Mouse (Mus musculus): ENCODE data around the gene Akr1c14.
"Not testable (repeated sequence)": the region's sequence is repeated elsewhere in the genome, so short reads cannot be mapped to it uniquely, and the experiment has no call there.

Gene Akr1c14

DNA sequence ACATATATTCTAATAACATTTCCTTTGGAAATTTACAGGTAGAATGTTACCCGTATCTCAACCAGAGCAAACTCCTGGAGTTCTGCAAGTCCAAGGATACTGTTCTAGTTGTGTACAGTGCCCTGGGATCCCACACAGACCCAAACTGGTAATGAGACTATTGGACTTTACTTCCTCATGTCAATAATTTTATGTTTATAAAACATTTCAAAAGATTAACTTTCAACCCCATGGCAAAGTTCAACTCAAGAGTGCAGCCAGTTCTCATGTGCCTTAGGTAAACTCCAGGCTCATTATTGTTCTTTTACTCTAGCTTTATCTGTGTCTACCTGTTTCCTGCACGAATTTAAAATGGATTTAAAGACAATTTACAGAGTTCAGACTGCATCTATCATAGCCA is at the start of gene Akr1c14:
TSS of gene Akr1c14 (plus strand) at position 293 of the 400 bp plus-strand sequence.
- no peak for DNase-seq (ENCODE audit: low spot score)

DNA sequence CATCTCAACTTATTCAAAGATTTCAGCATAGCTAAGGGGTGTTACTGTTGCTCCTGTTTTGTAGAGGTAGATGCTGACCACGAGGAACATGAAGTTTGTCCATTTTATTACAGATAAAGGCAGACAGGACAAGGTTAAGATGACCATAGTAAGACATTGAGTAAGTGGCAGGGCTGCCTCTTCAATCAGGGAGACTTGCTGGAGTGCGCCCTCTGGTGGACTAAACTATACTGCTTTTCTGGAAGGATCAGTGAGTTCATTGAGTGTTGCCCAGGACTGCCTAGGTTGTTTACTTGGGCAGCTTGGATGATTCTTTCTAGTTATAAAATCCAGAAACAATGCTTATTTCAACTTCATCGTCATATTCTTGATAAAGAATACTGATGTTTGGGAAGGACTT is 47.1 kb upstream of the Akr1c14 start:
- peak; percentile 81 for DNase-seq (ENCODE audit: low spot score)

DNA sequence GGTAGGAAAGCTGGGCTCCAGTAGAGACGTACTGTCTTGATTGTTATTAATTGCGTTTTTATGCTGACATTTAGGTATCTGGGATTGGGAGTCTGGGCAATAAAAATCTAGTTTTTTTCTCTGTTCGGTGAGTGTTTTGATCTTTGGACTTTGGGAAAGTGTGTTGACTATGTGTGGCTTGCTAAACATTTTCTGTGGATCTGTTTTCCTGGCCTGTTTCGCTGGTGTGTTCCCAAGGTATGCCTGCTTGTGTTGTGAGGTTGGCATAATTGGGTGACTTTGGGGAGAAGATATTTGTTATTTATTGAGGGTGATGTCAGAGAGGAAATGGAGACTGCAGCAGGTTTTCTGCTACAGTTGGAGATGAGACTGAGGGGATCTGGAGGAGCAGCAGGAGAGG is 38.0 kb upstream of the Akr1c14 start:
- no peak for DNase-seq (ENCODE audit: low spot score)

DNA sequence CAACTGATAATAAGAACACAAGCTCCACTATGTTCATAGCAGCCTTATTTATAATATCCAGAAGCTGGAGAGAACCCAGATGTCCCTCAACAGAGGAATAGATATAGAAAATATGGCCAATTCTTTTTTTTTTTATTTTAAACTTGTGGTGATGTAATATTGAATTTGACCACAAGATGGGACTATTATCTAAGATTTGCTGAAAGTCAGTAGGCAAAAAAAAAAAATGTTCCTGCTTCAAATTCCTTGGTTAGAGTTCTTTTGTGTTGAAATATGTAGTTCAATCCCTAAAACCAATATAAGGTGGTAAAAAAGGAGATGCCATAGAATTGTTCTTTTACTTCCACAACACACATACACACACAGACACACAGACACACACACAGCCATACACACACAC is 35.0 kb upstream of the Akr1c14 start:
- DNase-seq (ENCODE audit: low spot score) = no peak

DNA sequence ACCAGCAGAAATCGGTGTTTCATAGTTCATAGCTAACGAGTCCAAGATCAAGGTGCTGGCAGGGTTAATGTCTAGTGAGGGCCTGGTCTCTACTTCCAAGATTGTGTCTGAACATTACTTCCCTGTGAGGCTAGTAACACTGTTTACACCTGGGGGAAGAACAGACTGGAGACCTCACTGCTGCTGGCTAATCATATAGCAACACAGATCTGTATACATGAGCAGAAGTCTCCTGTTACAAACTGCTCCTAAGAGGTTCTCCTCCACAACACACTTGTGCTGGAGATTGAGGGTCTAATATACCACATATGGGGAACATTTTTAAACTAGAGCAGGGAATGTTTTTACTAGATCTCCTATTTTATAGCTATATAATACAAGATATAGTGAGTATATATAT is 18.9 kb upstream of the Akr1c14 start:
- no peak for DNase-seq (ENCODE audit: low spot score)

DNA sequence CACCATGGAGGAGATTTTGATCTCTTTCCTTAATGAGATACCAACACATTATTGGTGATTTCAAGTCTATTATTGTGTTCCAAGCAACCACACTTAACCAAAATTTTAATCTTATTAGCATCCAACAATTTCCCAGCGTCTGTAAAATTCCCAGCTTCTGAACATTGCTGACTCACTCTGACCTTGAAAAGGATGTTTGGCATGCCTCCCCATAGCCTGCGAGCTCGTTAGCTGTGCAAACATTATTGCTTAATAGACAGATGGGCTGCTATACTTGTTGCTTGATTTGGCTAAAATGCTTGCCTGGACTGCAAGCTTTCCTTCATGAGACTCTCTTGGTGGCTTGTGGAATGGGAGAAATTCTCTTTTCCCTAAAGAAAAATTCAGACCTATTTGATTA is 16.3 kb upstream of the Akr1c14 start:
- peak; percentile 5 for DNase-seq (ENCODE audit: low spot score)

DNA sequence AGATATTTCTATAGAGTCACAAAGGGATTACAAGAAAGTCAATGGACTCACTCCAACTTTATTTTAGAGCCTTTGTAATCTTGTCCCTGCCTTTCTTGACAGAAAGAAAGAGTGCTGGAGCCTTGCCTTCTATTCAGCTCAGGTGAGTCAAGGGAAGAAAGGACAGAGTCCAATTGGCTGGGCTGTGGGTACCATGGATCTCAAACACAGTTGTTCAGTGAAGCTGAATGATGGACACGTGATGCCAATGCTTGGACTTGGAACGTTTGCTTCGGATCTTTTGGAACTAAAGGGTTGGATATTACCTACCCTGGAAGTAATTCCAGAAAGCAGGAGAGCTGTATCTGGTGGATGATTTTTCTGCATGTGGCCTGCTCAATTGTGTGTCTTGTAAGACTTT is 13.8 kb upstream of the Akr1c14 start:
- DNase-seq (ENCODE audit: low spot score) = no peak

DNA sequence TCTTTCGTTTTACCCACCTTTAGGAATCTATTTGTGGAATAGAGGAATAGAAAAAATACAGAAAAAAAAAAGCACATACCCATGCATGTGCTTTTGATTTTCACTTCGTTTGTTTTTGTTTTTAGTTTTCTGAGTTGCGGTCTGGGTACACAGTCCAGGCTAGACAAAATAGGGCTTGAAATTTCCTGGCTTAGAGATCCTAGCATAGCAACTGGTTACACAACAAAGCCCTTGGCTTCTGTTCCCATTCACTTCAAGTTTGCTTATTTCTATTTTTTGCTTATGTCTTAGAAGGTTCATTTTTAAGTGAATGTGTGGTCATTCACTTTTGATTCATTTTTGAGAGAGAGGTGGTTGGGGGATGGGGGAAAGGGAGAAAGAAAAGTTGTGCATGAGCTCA is 2.7 kb upstream of the Akr1c14 start:
- no peak for DNase-seq (ENCODE audit: low spot score)

DNA sequence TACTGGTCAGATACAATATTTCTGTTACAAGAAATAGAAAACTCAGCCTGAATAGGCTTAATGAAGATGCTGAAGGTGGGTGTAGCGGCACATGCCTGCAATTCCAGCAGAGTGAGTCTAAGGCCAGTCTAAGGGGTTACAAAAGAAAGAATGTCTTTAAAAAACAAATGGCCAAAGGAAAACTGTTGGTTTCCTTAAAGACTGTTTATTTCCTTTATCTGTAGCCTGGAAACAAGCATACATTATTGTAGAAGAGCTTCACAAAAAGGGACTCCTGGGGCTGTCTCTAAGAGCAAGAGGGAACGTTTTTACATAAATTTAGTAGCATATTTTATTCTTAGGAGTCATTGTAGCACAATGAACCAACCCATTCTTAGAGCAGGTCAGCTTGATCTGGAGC is 2.0 kb upstream of the Akr1c14 start:
- no peak for DNase-seq (ENCODE audit: low spot score)

DNA sequence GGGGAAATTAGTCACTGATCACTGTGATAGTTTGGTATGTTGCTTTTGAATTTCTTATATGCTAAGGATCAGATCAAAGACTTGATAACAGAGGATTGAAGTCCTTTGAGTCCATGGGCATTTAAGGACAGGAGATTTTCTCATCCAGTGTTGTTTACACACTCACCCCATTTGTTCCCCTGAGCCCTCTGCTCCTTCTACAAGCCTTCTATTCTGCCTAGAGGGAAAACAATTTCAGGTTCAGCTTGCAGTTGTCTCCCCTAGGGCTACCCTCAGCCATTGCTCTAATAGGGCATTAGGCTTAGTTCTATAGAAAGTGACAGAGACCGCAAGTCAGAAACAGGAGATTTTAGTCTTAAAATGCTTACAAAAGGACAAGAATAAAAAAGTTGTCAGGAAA is 585 bp upstream of the Akr1c14 start:
- no peak for DNase-seq (ENCODE audit: low spot score)

DNA sequence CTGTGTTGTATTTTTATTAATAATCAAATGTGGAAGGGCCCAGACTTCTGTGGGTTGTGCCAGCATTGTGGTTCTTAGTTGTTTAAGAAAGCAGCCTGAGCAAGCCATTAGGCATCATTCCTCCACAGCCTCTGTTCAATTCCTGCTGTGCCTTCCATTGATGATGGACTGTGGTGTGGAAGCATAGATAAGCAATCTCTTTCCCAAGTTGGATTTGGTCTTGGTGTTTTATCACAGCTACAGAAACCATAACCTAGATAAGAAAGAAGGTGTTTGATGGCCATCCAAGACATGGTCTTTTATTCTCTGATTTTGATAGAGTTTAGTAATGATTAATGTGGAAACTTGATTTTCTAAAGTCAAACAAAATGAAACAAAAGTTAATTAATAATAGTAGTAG is 844 bp downstream of the Akr1c14 start:
- DNase-seq (ENCODE audit: low spot score) = no peak

DNA sequence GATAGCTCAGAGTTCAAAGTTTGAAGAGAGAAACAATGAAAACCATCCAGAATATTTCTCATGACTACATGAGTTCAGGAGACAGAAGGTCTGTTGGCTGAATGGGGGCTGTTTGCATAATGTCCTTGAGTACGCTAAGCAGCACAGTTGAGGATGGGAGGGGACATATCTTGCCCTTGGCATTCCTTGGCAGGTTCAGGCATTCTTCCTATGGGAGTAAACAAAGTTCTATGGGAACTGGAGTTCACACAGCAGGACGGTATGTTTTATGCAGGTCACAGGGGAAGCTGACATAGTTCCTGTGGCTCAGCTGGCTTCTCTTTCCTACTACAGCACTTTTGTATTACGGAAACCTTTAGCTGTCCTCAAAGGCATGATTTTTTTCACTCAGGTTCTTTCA is 6.6 kb downstream of the Akr1c14 start:
- no peak for DNase-seq (ENCODE audit: low spot score)

DNA sequence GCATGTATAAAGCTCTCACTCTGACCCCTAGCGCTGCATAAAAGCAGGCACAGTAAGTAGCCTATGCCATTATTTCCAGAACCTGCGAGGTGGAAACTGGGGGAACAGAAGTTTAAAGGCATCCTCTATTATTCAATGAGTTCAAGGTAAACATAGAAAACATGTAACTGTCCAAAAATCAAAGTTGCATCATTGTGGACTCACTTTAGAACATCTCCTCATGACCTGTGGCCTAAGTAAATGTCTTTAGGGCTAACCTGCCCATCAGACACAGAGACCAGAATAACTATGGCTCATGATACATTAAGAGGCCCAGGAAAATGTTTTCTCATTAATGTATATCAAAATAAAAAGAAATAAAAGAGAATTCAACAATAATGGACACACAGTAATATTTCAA is 7.4 kb downstream of the Akr1c14 start:
- DNase-seq (ENCODE audit: low spot score) = no peak

DNA sequence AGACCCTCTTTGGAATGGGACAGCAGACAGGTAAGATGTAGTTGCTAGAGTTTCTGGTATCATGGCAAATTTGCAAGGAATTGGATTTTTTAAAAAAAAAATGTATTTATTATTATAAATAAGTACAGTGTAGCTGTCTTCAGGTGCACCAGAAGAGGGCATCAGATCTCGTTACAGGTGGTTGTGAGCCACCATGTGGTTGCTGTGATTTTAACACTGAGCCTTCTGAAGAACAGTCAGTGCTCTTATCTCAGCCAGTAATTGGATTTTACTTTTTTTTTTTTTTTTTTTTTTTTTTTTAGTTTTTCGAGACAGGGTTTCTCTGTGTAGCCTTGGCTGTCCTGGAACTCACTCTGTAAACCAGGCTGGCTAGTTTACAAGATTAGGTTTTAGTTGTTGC is 9.4 kb downstream of the Akr1c14 start:
- DNase-seq (ENCODE audit: low spot score) = not testable (repeated sequence)

DNA sequence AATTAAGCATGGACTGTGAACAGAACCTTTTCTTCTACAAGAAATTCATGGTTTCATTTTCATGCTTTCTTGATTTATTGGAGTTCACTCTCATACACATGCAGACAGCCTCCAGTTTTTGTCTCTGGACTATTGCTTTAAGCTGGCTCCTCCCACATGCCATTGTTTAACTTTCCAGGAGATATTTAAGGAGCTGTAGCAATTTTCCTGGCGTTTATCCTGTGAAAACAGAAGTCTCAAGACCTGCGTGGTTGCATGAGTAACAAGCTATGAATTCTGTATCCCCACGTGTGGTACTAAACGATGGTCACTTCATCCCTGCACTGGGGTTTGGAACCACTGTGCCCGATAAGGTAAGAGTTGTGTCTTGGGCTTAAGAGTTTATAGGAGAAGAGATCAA is 10.6 kb downstream of the Akr1c14 start:
- no peak for DNase-seq (ENCODE audit: low spot score)

DNA sequence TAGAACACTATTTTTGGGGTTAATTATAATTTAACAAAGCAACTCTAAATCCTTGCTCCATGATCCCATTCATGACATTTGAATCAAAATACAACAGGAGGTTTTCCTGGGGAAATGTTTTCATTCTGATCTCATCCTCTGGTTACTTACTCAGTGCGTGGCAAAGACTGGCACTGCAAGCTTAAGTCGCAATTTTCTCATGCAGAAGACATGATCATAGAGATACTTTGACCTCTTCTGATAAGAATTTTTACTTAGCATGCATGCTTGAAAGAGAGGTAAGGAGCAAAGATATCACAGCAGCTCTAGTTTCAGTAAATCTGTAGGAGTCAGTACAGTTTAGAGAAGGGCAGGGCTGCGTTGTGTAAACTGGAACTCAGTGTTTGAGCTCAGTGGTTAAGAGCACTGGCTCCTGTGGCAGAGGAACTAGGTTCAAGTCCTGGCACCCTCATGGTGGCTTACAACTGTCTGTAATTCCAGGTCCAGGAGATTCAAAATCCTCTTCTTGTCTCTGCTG is 11.5 kb downstream of the Akr1c14 start:
- DNase-seq (ENCODE audit: low spot score) = no peak

DNA sequence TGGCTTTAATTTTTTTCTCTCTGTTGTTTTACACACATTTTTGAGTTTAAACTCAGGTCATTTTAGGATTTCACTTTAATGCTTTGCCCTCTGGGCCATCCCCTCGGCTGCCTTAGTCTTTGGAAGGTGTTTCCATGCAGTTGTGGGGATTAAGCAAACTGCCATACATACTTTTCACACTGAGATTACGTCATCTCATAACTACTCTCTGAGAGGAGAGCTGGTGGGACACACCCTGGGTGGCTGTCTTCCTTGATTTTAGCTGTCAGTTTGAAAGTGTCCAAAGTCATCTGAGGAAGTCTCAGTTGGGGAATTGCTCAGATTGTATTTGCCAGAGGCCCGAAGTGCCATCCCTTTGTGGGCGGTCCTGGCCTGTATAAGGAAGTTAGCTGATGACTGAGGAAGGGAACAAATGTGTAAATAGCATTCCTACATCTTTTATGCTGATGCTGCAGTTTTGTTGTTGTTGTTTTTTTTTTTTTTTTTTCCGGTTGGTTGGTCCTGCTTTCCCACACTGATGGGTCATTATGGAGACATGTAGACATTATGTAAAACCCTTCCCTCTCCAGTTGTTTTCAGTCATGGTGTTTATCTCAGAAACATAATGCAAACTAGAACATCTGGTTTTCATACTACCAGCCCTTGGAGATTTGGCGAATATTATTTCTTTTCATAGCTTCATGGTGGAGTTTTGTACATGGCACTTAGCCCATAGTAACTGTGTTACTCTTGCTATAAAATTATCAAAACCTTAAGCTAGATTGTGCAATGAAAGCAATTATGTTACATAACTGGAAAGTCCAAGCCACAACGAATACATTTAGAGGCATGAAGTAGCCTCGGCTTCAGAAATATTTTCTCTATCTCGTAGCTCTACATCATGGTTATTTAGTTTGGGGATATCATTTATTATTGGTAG is 28.0 kb downstream of the Akr1c14 start:
- DNase-seq (ENCODE audit: low spot score) = no peak

DNA sequence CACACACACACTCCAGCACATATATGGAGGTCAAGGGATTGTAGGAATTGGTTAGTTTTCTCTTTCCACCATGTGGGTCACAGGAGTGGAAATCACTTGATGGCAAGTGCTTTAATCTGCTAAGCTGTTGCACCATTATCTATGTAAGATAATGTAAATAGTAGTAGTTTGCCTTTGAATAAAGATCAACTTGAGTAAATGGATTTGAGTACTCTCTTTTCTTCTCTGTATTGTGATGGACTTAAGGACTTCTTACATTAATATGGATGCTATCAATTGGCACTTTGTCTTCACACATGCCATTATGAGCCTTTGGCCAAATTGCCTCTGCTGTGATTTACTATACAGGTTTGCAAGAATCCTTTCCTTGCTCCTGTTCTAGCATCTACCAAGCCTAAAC is 31.1 kb downstream of the Akr1c14 start:
- DNase-seq (ENCODE audit: low spot score) = no peak

DNA sequence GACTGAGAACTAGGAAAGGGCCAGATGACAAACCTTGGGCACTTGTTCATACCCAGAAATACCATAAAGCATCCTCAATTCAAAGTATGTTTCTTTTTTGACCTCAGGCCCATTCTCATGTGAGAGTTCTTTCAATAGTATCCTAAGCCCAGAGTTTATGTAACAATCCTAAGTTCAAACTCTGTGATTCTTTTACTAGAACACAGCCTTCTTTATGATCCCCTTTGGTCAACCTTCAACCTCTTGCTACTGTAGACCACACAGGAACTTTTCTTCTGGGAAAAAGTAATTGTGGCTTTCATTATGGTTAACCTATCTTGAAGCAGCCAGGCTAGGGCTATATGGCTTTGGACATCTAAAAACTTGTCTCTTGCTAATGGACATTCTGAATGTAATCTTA is 52.9 kb downstream of the Akr1c14 start:
- DNase-seq (ENCODE audit: low spot score) = no peak

DNA sequence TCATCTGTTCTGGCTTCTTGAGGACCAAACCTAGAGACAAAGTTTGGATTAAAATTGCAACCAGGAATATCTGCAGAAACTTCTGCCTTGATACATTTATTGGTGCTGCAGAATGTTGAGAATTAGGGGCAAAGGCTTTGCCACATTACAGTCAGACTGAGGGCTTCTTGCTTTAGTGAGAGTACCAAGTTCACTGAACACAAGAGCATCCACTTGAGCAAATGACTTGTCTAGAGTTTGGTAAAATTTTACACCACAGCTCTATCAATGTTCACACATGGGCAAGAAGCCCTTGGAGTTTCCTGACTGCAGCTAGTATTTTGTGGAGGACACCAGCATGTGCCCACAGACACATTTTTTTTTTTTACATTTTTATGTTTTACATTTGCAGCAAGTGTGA is 53.9 kb downstream of the Akr1c14 start:
- no peak for DNase-seq (ENCODE audit: low spot score)

DNA sequence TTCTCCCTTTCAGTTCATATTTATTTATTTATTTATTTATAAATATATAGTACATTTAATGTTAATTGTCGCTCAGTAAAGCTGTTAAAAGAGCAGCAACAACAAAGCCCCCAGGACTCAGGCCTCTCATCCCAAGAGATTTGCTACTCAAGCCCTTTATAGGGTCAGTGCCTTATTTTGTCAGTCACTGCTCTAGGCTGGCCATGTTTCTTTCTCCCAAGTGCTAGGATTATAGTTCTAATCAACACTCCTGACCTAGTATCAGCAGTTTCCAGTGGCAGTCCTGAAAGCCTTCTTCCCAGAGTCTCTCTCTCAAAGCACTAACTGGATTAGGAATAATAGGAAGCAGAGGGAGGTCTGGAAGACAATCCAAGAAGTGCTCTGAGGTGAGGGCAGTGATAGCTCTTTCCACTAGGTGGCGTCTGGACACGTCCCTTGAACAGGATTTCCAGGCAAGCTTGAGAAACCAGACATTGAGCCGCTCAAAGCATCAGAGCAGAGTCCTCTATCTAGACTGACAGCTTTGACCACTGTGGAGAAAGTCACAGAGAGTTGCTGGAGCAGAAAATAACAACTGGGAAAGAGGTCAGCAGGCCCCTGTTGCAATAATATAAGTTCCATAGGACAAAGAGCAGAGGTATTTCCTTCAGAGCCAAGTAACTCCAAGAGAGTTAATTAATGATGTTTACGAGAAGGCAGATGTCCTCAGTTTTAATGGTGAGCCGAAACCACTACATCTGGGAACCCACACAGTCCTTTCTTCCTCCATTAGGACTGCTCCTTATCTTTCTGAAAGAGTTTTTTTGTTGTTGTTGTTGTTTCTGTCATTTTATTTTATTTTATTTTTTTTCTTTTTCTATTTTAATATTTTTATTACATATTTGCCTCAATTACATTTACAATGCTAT is 61.7 kb downstream of the Akr1c14 start:
- DNase-seq (ENCODE audit: low spot score) = peak; percentile 66

DNA sequence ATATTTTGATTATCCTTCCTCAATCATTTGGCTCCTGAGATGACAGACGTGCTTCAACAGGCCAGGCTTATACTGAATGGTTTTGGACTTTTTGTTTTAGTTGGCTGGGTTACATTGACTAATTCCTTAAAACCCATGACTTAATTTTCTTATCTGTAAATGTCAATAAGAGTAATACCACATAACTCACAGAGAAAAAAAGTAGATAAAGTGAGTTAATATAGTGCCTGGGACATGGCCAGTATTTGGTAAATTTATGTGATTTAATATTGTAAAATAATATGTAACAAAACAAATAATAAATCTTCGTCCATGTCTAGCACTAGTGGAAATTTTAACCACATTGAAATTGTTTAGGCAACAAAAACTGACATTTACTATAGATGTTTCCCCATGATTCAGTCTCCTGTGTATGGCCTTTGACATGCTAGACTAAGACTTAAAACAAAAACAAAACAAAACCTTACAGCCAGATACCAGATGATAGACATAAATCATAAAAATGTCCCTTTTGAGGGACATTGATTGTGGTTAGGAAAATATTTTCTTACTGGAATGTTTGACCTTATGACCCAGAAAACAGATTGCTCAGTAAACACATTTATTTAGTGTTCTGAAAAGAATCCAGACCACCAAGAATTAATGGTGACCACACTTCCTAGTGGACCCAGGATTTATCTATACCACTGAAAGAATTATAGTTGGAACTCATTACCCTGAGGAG is 70.5 kb downstream of the Akr1c14 start:
- DNase-seq (ENCODE audit: low spot score) = no peak

All from urinary bladder, postnatal 14 days (tissue).